Mouse (Mus musculus): ENCODE results near the gene Zfp600. TPM values are rescaled to one million over a fixed set of nuclear protein-coding genes. Genes with fewer than 3 reads are reported as not detected.

Gene Zfp600
- polyA plus RNA-seq, 1 experiment from 2014 or later = not detected

Other genes with a start within 250 kb of the Zfp600 start
- not detected in 2 replicates for gene Zfp987, start 59.5 kb upstream of the Zfp600 start, polyA plus RNA-seq (2015; fragmentation: Nextera tagmentation; extraction: Ambion mirVana)